Mouse (Mus musculus) hindlimb bud, embryonic 11.5 days (tissue): ENCODE data around the gene Tfeb.

ENCODE experiments used
- DNase-seq: peaks from one replicate; pipeline ENCODE4 v3.0.0-alpha.2; 2012; ENCODE audit warnings: low read depth, low spot score; ENCODE audit errors: extremely low spot score

Tfeb gene

DNA sequence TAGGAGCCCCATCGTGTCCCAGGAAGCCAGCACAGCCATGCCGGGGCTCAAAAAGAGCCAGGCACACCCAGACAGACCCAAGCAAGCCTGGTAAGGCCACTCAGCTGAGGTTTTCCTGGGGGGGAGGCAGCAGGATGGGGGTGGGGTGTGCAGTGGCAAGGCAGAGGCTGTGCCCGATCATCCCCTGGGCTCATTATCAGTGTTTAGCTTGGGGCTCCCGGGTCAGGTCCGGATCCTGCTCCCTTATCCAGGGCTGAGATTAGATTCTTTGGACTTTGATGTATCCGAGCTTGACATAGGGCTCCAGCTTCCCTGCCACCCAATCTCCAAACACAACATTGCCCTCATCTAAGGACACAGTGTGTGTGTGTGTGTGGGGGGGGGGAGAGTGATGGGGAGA lies 24.9 kb upstream of the Tfeb start:
- no peak for DNase-seq

DNA sequence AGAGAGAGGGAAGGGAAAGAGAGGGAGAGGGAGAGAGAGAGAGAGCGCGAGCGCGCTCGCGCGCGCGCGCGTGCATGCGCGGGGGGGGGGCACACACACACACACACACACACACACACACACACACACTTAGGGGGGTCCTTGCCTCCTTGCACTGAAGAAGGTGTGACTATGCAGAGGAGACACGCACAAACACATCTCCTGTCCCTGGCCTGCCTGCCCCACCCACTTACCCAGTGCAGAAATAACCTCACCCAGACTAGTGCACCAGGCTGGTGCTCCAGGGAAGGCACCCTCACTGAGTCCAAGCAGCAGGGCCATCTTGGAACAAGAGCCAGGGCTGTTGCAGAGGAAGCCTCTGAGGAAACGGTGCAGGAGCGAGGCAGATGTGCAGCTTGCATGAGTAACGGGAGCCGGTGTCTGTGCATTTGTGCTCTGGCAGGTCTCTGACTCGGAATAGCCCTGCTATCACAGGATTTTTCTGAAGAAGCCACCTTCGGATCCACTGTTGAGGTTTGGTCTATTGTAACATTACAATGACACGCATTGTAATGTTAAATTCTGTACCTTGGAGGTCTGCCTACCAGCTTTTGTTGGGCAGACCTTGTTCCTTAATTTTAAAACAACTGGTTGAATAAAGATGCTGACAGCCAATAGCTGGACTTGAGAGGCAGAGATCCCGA lies 23.8 kb upstream of the Tfeb start:
- no peak for DNase-seq

DNA sequence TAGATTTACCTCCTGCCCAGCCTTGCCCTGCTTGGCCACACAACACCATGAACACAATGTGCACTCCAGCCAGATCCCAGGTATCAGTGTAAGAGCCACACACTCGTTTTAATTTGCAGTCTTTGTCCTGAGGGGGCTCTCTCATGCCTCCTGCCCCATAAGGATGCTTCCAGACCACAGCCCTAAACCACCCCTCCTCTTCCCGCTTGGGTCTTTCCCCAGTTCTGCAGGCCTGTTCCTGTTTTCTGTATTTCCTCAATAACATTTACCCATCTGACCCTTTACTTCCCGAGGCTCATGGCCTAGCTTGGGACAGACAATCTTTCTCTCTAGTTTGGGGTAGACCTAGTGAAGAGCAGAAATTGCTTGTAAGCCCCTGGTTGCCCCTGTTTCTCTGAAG lies 21.8 kb upstream of the Tfeb start:
- no peak for DNase-seq

DNA sequence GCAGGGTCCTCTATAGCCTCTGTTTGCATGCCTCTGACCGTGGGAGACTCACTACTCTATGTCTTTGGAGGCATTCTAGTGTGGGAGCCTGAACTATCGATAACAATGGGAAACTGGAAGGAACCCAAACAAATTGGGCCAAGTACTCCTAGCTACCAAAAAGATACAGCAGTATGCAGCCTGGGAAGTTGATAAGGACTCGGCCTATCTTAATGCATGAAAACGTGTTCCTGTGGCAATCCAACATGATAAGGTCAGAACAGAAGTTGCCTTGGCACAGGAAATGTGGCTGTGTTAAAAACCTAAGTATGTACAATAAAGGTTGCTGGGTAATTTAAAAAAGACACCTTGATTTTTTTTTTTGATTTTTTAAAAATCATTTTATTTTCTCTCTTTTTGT lies 15.6 kb upstream of the Tfeb start:
- DNase-seq, result no peak

DNA sequence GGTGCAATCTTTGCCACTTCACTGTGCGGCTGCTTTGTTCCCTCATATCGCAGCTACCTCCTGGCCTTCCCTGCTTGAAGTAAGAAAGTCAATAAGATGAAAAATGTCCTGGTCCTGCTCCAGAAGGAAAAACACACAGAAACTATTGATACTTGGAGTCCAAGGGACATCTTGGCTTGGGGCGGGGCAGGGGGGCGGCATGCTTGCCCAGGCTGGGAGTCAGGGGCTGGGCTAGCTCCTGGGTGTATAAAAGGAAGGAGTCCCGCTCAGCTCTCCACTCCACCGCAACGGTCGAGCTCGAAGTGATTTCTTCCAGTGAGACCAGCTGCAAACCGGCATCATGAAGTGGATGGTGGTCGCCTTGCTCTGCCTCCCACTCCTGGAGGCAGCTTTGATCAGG lies 10.3 kb upstream of the Tfeb start, which contains the start of gene Pgc:
Pgc (plus strand) TSS at position 277 of the 400 bp plus-strand sequence.
- DNase-seq, result no peak

DNA sequence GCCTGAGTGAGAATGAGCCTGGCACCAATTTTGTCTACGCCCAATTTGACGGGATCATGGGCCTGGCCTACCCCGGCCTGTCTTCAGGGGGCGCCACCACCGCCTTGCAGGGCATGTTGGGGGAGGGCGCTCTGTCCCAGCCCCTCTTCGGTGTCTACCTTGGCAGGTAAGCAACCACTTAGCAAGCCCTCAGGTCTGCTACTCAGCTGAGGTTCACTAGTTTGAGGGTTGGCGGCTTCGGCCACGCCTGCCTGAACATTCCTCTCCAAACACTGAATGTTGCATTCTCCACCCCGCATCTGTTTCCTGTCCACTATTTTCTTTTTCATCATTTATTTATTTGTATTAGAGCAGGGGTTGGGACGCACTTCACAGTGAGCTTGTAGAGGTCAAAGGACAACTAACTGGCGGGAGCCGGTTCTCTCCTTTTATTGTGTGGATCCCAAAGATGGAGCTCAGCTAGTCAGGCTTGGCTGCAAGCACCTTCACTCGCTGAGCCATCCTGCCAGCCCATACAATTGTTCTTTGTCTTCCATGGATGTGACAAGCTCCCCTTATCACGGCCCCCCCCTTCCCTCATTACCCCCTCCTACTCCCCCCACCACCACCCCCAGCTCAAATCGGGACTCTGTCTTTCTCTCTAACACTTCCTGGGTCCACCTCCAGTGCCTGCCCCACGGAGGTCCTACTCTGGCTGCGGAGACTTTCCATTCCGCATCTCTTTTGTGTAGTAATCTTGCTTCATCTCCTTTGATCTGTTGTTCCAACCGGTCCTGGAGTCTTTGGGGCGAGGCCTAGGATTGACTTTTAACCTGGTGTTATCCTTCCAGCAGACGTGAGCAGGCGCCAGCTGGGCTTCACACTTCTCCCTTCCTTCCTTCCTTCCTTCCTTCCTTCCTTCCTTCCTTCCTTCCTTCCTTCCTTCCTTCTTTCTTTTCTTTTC lies 5.9 kb upstream of the Tfeb start:
- no peak for DNase-seq

DNA sequence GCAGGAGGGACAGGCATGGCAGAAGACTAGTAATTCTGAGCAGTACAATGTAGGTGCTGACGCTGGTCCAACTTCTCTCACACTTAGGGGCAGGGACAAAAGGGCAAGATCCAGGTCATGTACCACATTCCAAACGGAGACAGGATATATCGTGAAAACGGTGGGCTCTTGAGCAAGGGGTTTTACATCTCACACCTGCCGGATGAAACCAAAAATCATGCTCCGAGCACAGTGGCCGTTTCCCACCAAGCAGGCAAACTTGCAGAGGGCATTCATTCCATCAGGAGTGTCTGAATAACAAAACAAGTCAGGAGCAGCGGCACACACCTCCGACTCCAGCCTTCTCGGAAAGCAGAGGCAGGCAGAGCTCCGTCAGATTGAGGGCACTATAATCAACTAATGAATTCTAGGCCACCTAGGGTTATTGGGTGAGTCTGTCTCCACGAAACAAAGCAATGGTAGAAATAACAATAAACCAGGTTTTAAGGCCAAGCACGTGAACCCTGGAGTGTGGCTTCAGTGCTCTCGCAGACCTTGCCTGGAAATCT lies 1.2 kb upstream of the Tfeb start:
- DNase-seq, result no peak

DNA sequence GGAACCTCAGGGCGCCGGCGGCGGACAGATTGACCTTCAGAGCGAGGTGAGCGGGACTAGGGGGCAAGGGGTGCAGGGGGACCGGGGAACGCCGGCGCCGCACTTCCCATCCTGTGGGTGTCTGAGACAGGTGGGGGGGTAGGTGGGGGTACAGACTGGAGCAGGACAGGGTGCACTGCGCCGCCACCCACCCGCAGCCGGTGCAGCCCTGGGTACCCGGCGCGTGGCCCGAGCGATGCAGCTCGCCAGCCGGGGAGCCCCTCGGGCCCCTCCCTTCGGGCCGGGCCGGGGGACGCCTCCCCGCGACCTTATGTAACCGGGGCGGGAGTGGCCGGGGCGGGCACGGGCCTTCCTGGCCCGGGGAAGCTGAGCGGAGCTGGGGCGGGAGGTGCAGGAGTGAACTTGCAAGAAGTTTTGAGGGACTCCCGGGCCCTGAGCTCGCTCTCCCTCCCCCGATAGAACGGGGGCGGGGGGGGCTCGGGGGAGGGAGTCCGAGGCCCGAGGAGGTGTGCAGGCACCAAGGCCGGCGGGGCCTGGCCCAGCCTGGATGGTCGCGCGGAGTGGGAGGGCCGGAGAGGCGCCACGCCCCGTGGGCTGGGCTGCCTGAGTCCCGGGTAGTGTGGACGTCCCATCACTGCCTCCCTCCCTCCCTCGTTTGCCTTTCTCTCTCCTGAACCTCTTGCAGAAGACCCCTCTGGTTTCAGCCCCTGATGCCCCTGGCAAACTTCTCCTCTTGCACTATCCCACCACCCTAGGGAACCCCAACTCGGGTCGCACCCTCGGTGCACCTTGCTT lies 638 bp downstream of the Tfeb start:
- no peak for DNase-seq

DNA sequence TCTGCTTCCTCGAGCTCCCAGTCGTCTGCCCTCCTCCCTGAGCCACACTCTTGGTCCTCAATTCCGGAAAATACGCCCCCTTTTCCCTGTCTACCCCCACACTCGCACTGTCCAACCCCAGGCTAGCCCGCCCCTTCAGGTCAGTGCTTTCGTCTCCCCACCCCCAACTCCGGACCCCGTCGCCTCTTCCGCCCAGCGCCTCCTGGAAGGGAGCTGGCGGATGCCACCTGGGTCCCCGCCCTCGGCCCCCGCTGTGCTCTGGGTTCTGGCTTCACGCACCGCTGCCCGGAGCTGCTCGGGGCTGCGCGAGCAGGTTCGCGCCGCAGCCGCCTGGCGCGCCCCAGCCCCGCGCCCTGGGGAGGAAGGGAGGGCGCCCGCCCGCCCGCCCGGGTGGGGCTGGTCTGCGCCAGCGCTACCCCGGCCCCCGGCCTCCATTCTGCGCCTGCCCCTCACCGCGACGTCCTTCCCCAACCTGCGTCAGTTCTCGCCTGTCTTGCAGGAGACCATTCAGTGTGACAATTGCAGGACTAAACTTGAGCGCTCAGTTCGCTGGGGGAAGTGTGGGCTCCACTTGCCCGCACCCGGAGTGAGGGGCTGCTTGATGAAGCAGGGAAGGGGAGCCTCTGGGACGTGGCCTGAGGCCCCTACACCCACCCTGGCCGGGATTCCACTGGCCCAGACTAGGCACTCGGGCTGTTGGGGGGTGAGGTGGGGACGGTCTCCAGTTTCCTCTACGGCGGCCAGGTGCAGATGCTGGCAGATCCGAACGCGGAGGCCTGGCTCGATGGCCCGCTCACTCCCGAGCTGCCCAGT lies 1.4 kb downstream of the Tfeb start:
- no peak for DNase-seq

DNA sequence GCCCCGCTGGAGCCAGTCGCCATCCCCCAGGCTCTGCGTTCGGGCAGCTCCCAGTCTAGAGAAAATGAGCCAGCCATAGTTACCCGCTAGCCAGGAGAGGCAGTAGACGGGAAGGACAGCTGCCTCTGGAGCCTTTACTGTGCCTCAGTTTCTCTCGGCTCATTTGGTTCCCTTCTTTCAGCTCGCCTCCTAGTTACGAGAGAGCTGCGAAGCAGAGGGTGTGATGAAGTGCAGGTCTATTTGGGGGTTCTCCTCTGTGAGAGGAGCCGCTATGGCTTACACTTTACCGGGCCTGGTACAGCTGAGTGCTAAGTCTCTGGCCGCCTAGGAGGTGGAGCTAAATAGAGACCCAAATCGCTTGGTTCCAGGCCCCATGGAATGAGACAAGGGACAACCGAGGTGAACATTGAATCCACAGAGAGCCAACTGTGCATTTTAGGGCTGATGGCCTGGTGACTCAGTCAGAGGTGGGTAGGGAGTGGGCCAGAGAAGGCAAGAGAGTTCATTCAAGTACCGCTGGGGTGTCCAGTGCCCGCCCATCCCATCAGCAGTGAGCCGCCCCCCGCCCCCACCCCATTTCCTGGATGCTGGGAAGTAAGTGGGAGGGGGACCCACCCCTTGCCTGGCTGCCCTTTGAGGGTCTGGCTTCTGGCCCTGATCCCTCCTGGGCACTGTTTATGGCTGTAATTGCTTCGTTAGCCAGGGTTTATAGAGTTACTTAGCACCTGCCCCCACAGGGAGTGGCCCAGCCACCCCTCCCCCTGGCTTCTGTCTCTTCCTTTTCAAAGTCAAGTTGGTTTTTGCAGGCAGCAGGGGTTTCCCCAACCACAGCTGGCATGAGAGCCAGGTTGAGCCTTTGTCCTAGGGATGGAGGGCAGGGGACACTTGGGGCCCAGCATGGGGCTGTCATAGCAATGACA lies 2.3 kb downstream of the Tfeb start:
- DNase-seq, result no peak

DNA sequence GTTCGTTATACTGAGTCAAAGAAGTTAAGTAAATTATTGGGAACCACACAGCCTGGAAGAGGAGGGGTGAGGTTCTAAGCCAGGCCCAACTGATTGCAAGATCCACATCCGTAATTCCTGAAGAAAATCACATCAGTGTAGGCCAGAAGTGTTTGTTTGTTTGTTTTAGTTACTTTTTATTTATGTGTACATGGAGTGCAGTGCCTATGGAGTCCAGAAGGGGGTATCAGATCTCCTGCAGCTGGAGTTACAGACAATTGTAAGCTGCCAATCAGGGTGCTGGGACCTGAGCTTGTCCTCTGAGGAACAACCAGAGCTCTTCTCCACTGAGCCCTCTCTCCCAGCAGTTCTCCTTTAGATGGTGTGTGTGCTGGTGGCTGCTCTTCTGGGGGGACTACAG lies 3.4 kb downstream of the Tfeb start:
- DNase-seq, result no peak

DNA sequence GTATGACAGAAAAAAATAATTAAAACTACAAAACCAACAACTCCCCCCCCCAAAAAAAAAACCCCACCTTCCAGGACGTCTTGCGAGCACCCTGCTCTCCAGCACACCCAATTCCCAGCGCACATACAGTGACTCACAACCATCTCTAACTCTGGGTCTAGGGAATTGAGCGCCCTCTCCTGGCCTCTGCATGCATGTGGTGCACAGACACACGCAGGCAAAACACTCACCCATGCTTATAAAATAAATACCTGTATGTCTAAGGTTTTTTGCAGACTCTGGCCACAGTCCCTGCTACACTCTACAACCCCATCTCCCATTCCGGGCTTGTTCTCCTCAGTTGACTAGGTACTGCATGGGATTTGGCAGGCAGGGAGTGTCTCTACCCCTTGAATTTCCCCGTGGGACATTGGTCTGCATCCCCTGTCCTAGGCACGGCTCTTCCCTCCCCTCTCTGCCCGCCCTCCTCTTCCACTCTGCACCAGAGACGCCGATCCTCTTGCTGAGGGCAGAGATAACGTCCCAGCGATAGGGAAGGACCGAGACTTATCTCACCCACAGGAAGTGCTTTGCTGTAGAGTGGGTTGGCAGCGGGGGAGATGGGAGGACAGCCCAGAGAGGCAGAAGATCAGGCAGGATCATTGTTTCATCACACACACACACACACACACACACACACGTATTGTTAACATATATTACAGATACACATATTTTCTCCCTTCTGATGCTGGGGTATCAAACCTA lies 6.3 kb downstream of the Tfeb start:
- no peak for DNase-seq

DNA sequence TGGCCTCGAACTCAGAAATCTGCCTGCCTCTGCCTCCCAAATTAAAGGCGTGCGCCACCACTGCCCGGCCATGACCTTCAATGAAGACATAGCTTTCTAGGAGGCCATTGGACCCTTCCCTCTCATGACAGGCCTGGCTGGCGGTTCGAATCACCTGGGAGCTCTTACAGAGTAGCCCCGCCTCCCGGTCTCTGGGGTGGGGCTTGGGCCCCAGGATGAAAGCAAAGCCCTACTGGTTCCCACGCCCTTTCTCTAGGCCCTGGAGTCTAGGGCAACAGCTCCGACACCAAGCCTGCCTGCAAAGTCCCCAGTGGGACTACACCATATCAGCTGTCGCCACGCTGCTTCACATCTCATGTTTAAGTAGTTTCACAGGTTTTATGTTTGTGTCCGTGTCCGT lies 7.3 kb downstream of the Tfeb start:
- DNase-seq, result no peak

DNA sequence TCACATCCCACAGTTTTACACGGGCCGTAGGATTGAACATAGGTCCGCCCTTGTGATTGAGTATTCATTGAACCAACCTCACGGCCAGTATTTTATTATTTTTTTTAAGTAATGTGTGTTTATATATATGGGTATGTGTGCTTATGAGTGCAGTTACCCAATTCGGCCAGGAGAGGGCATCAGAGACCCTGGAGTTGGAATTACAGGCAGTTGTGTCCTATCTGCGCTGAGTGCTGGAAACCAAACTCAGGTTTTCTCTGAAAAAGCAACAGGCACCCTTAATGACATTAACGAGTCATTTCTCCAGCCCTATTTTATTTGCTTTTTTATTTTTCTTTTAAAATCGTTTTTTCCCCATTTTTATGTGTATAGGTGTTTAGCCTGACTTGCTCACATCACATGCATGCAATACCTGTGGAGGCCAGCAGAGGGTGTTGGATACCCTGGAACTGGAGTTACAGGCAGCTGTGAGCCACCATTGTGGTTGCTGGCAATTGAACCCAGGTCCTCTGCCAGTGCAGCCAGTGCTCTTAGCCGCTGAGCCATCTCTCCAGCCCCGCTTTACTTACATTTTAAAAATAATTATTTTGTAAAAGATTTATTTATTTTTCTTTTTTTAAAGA lies 8.0 kb downstream of the Tfeb start:
- no peak for DNase-seq

DNA sequence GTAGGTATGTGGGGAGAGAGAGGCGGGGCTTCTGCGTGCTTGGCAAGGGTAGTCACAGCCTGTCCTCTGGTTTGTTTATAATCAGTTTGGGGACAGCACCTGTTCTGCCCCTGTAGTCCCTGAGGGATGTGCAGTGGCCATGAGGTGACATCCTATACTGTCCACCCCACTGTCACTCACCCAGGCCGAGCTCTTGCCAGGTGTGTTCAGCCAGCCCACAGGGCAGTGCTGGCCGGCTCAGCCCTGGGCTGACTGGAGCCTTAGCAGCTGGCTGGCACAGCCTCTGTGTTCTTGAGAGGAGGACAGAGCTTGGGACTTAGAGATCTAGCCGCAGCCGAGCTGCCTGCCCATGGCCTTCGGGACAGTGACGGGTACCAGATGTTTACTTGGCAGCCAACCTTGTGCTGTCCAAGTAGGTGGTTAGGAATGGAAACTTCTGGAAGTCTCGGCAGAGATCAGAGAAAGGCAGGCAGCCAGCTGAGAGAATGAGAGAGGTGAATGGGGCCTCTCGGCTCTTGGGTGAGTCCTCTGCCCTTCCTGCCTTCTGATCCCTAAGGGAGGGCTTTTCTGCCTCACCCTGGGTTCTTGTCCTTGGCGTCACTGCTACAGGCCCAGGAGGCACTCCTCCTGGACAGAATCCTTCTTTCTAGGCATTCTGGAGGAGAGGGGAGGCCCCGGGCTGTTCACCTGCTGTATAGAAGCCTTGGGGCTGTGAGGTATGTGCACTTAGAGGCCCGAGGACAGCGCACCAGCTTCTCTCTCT lies 12.1 kb downstream of the Tfeb start:
- no peak for DNase-seq

DNA sequence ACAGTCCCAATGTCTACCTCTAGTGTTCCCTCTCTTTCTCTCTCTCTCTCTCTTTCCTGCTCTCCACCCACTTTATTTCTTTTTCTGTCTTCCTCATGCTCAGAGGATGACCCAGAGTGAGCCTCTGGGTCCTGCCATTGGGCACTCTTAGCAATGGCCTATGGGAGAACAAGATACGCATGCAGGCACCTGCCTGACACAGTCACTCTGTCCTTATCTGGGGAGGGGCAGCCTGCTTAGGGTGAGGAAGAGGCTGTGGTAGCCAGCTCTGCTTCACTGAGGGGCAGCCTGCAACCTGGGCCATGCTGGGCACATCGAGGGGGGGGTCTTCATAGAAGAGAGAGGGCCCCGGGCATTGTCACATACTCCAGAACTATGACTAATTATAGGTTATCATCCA lies 12.8 kb downstream of the Tfeb start:
- no peak for DNase-seq

DNA sequence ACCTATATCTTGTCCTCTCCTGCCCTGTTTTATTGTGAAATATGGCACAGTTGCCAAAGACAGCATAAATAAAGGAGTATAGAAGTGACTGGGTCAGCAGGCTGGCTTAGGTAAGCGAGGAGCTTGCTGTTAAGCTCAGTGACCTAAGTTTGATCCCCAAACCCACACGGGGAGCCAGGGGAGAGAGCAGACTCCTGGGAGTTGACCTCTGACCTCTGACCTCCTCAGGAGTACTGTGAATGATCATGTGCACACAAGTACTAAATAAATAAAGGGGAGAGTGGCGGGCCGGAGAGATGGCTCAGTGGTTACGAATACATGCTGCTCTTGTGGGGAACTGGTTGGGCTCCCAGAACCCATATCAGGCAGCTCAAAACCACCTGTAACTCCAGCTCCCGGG lies 13.3 kb downstream of the Tfeb start:
- no peak for DNase-seq

DNA sequence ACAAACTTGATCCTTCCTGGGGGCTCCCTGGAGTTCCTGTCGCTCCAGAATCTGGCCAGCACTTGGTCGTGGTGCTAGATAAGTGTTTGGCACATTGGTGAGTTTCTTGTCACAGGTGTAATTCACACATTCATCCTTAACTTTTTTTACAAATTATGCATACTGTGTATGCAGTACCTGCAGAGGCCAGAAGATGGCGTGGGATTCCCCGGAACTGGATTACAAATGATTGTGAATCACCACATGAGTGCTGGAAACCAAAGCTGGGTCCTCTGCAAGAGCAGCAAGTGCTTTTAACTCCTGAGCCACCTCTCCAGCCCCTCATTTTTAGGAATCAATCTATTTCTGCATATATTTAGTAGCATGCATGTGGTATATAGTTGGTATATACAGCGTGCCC lies 15.0 kb downstream of the Tfeb start:
- no peak for DNase-seq
